Comparison of ENCODE assay signal across 10 mouse cellular contexts in the genomic region with DNA sequence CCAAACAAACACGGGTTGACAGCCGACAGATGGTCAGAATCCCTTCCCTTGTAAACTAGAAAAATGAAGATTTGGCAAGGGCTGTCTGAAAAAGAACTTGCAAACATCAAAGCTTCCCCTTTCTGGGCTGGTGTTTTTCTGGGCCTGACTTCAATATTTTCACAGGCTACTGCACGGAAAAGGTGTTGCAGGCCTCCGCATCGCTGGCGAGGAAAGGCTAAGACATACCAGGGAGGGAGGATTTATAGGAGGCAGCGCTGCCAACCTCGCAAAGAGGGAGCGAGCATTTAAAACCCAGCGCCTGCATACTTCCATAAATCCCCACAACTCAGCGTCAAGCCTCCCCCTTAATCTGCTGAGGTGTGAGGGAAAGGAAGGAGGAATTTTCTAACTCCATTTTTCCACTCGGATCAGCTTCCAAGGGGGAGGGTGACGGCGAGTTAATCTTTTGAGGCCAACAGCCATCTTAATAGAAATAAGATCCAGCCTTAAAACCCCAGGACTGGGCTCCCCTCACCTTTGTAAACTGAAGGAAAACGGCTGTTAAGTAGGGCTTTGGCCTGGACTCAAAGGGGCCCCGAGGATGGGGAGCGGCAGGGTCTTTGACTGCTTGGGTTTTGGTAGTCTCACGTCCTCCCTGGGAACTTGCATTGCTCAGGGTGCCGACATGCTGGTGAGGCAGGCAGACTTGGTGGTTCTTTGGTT.
A peak's percentile ranks its signal among the peaks of the same experiment; 100 is the strongest.
DNase-seq lines count a peak whose midpoint lies in the region; ATAC-seq and TF ChIP-seq lines count a peak whose summit lies in the region.
"Had no signal": no experiment of that assay in that cellular context is flagged by ENCODE, and none has a peak within 500 bp of the region (broad histone marks: within the 10 kb centered on the region; RNA-seq: fewer than 3 reads in every experiment).

No protein-coding gene starts in this region.

- peak; percentile 28 for DNase-seq in kidney, postnatal 10 days
- DNase-seq in kidney, adult 2 months: no peak
- no peak for DNase-seq in embryonic facial prominence, embryonic 10.5 days (ENCODE audit: low spot score)
- no peak for DNase-seq in cerebellum, postnatal 4 days (ENCODE audit: low spot score in 2 of 2)
- no peak for DNase-seq in layer of hippocampus, postnatal 25 days (ENCODE audit: extremely low spot score in 1 of 2, low spot score in 1 of 2)
- DNase-seq in gastrocnemius, postnatal 4 days (ENCODE audit: low spot score in 2 of 2): no peak

- no peak overlapping the region for H3K4me3 ChIP-seq in kidney, adult 2 months (ENCODE audit: insufficient read depth, low read depth, low read length)
- H3K4me3 ChIP-seq in embryonic facial prominence, embryonic 10.5 days: no peak overlapping the region
- no peak overlapping the region for H3K4me3 ChIP-seq in forebrain, embryonic 15.5 days
- H3K4me3 ChIP-seq in limb, embryonic 15.5 days: no peak overlapping the region

- WGBS in kidney, adult 2 months: 32% methylated on average over 19 of the region's 19 CpGs
- WGBS in embryonic facial prominence, embryonic 10.5 days: 47% methylated on average over 19 of the region's 19 CpGs
- 19% methylated on average over 19 of the region's 19 CpGs for WGBS in forebrain, embryonic 15.5 days
- WGBS in limb, embryonic 15.5 days: 11% methylated on average over 19 of the region's 19 CpGs

- no peaks in the 10 kb centered on the region for H3K4me1 ChIP-seq in kidney, adult 2 months (ENCODE audit: control insufficient read depth, insufficient read depth, low read length)
- H3K4me1 ChIP-seq in embryonic facial prominence, embryonic 10.5 days: peaks cover 35% of the 10 kb centered on the region
- H3K4me1 ChIP-seq in forebrain, embryonic 15.5 days: peaks cover 17% of the 10 kb centered on the region
- H3K4me1 ChIP-seq in limb, embryonic 15.5 days: peaks cover 23% of the 10 kb centered on the region

- no peaks in the 10 kb centered on the region for H3K27me3 ChIP-seq in kidney, adult 2 months (replicated peaks; ENCODE audit: control insufficient read depth, insufficient read depth, low read length)
- H3K27me3 ChIP-seq in embryonic facial prominence, embryonic 10.5 days (replicated peaks; ENCODE audit: low read depth, poor library complexity, severe bottlenecking): peaks cover 9% of the 10 kb centered on the region
- H3K27me3 ChIP-seq in forebrain, embryonic 15.5 days: no peaks in the 10 kb centered on the region
- H3K27me3 ChIP-seq in limb, embryonic 15.5 days: peaks cover 6% of the 10 kb centered on the region; the same call in 1 of the 2 replicates

- no peak overlapping the region for H3K4me2 ChIP-seq in forebrain, embryonic 15.5 days (replicated peaks)
- 0 out of 2 replicates have a peak overlapping the region, but pooled peaks have one; percentile 6 for H3K4me2 ChIP-seq in limb, embryonic 15.5 days

- ATAC-seq in forebrain, embryonic 15.5 days (replicated peaks): 0 out of 2 replicates have a peak, but pooled peaks have one; percentile 29
- peak; percentile 82 for ATAC-seq in limb, embryonic 15.5 days (ENCODE audit: insufficient number of reproducible peaks, low FRiP score, low TSS enrichment, low read depth)

- no peaks in the 10 kb centered on the region for H3K36me3 ChIP-seq in kidney, adult 2 months (ENCODE audit: control insufficient read depth, insufficient read depth, low read length)
- no peaks in the 10 kb centered on the region for H3K36me3 ChIP-seq in embryonic facial prominence, embryonic 10.5 days (replicated peaks)
- no peaks in the 10 kb centered on the region for H3K36me3 ChIP-seq in forebrain, embryonic 15.5 days
- H3K36me3 ChIP-seq in limb, embryonic 15.5 days: no peaks in the 10 kb centered on the region
- H3K36me3 ChIP-seq: G1E had no signal

- no peak overlapping the region for H3K27ac ChIP-seq in kidney, adult 2 months (ENCODE audit: insufficient read depth, low read depth, low read length)
- H3K27ac ChIP-seq in embryonic facial prominence, embryonic 10.5 days (replicated peaks): peak overlapping the region; percentile 30
- H3K27ac ChIP-seq in forebrain, embryonic 15.5 days (replicated peaks): peak overlapping the region; percentile 31; the same call in 1 of the 2 replicates
- peak overlapping the region; percentile 33 for H3K27ac ChIP-seq in limb, embryonic 15.5 days
- H3K27ac ChIP-seq: liver, embryonic 14.5 days had no signal

- TF ChIP-seq CTCF in kidney, adult 2 months (conservative IDR thresholded peaks at IDR 0.05; ENCODE audit: insufficient read depth, insufficient read length, low read depth, low read length): no peak

- no peaks in the 10 kb centered on the region for H3K9me3 ChIP-seq in embryonic facial prominence, embryonic 10.5 days
- H3K9me3 ChIP-seq in forebrain, embryonic 15.5 days: no peaks in the 10 kb centered on the region
- no peaks in the 10 kb centered on the region for H3K9me3 ChIP-seq in limb, embryonic 15.5 days
- H3K9me3 ChIP-seq: G1E had no signal

- TF ChIP-seq POLR2A in kidney, adult 2 months (IDR thresholded peaks at IDR 0.05; ENCODE audit: low read depth, low read length): no peak

- no peak overlapping the region for H3K9ac ChIP-seq in forebrain, embryonic 15.5 days (replicated peaks)
- H3K9ac ChIP-seq in limb, embryonic 15.5 days: no peak overlapping the region
- H3K9ac ChIP-seq: liver, embryonic 14.5 days had no signal
